Mouse (Mus musculus): ENCODE data around the gene Cntnap2. TPM values are rescaled to one million over a fixed set of nuclear protein-coding genes. Genes with fewer than 3 reads are reported as not detected.

Gene Cntnap2
- total and polyA plus RNA-seq, 3 experiments: 0.30 to 0.79 (median 0.44) TPM

GRCm38 (mm10) chr6:47323886-47324285 is 2264.7 kb downstream of the Cntnap2 start:
- Histone ChIP-seq H3K9ac (ENCODE audit: insufficient read depth, low read depth) (no peak overlapping the region), H3K4me1 (ENCODE audit: control insufficient read depth in 1 of 2, insufficient read depth in 2 of 2) (peaks cover 6 to 11% of the 10 kb centered on the region in 2 experiments), H3K27ac (ENCODE audit: insufficient read depth, low read depth) (no peak overlapping the region), H3K27me3 (replicated peaks) (no peaks in the 10 kb centered on the region), H3K9me3 (replicated peaks; ENCODE audit: low read length) (no peaks in the 10 kb centered on the region), H3K4me2 (ENCODE audit: insufficient read depth, low read depth, poor library complexity, severe bottlenecking) (no peak overlapping the region), H3K4me3 (replicated peaks in 1 of 3; ENCODE audit: low read depth in 2 of 3, low read length in 2 of 3, poor library complexity in 1 of 3) (no peak overlapping the region), H3K36me3 (replicated peaks in 1 of 2; ENCODE audit: control insufficient read depth in 1 of 2, insufficient read depth in 1 of 2, low read length in 1 of 2) (no peaks in the 10 kb centered on the region), H3K79me2 (replicated peaks; ENCODE audit: control insufficient read depth, extremely low read depth, insufficient read depth, poor library complexity, severe bottlenecking) (no peaks in the 10 kb centered on the region)
- no peak for TF ChIP-seq BHLHE40 (IDR thresholded peaks at IDR 0.05; ENCODE audit: low read depth, low read length)
- no peak for TF ChIP-seq NELFE (IDR thresholded peaks at IDR 0.05; ENCODE audit: low read depth, low read length)
- TF ChIP-seq HCFC1 (IDR thresholded peaks at IDR 0.05; ENCODE audit: low read depth, low read length): no peak
- no peak for TF ChIP-seq UBTF (IDR thresholded peaks at IDR 0.05; ENCODE audit: low read depth, low read length)
- dilution Hi-C loops (cut with MboI; ENCODE audit: extremely low pct_ligation_motif_present, extremely low pct_unique_long_range_greater_than_20kb, low sequenced_read_pairs): no loop called here
- in situ Hi-C loops (cut with MboI; ENCODE audit: low pct_ligation_motif_present, low pct_unique_long_range_greater_than_20kb, low sequenced_read_pairs): no loop called here
- DNase-seq (ENCODE audit: extremely low read depth): no peak

GRCm38 (mm10) chr6:47328281-47328680 is 2269.1 kb downstream of the Cntnap2 start:
- no peak for DNase-seq (ENCODE audit: extremely low read depth)
- no peaks in the 10 kb centered on the region for H3K27me3 ChIP-seq (replicated peaks)
- H3K9me3 ChIP-seq (replicated peaks; ENCODE audit: low read length): no peaks in the 10 kb centered on the region
- no peak overlapping the region for H3K27ac ChIP-seq (ENCODE audit: insufficient read depth, low read depth)
- TF ChIP-seq ZNF384 (IDR thresholded peaks at IDR 0.05; ENCODE audit: low read depth, low read length) (no peak), MXI1 (IDR thresholded peaks at IDR 0.05; ENCODE audit: low read depth, low read length) (no peak), UBTF (IDR thresholded peaks at IDR 0.05; ENCODE audit: low read depth, low read length) (no peak), TBP (conservative IDR thresholded peaks at IDR 0.05; ENCODE audit: low read depth, low read length) (no peak)
- no peaks in the 10 kb centered on the region for H3K36me3 ChIP-seq (replicated peaks in 1 of 2; ENCODE audit: control insufficient read depth in 1 of 2, insufficient read depth in 1 of 2, low read length in 1 of 2)
- dilution Hi-C loops (cut with MboI; ENCODE audit: extremely low pct_ligation_motif_present, extremely low pct_unique_long_range_greater_than_20kb, low sequenced_read_pairs): no loop called here
- H3K9ac ChIP-seq (ENCODE audit: insufficient read depth, low read depth): no peak overlapping the region
- no peak overlapping the region for H3K4me3 ChIP-seq (replicated peaks in 1 of 3; ENCODE audit: low read depth in 2 of 3, low read length in 2 of 3, poor library complexity in 1 of 3)
- H3K4me2 ChIP-seq (ENCODE audit: insufficient read depth, low read depth, poor library complexity, severe bottlenecking): no peak overlapping the region
- in situ Hi-C loops (cut with MboI; ENCODE audit: low pct_ligation_motif_present, low pct_unique_long_range_greater_than_20kb, low sequenced_read_pairs): no loop called here
- H3K79me2 ChIP-seq (replicated peaks; ENCODE audit: control insufficient read depth, extremely low read depth, insufficient read depth, poor library complexity, severe bottlenecking): no peaks in the 10 kb centered on the region
- H3K4me1 ChIP-seq (ENCODE audit: control insufficient read depth in 1 of 2, insufficient read depth in 2 of 2): no peaks in the 10 kb centered on the region

GRCm38 (mm10) chr6:47329212-47329611 is 2270.1 kb downstream of the Cntnap2 start:
- Histone ChIP-seq H3K4me1 (ENCODE audit: control insufficient read depth in 1 of 2, insufficient read depth in 2 of 2) (no peaks in the 10 kb centered on the region), H3K9me3 (replicated peaks; ENCODE audit: low read length) (no peaks in the 10 kb centered on the region), H3K79me2 (replicated peaks; ENCODE audit: control insufficient read depth, extremely low read depth, insufficient read depth, poor library complexity, severe bottlenecking) (no peaks in the 10 kb centered on the region), H3K27ac (ENCODE audit: insufficient read depth, low read depth) (no peak overlapping the region), H3K9ac (ENCODE audit: insufficient read depth, low read depth) (no peak overlapping the region), H3K4me3 (replicated peaks in 1 of 3; ENCODE audit: low read depth in 2 of 3, low read length in 2 of 3, poor library complexity in 1 of 3) (no peak overlapping the region), H3K4me2 (ENCODE audit: insufficient read depth, low read depth, poor library complexity, severe bottlenecking) (no peak overlapping the region), H3K27me3 (replicated peaks) (no peaks in the 10 kb centered on the region), H3K36me3 (replicated peaks in 1 of 2; ENCODE audit: control insufficient read depth in 1 of 2, insufficient read depth in 1 of 2, low read length in 1 of 2) (no peaks in the 10 kb centered on the region)
- in situ Hi-C loops (cut with MboI; ENCODE audit: low pct_ligation_motif_present, low pct_unique_long_range_greater_than_20kb, low sequenced_read_pairs): no loop called here
- TF ChIP-seq JUND (conservative IDR thresholded peaks at IDR 0.05; ENCODE audit: low read depth, low read length) (no peak), MAX (IDR thresholded peaks at IDR 0.05; ENCODE audit: low read length) (no peak), POLR2A (IDR thresholded peaks at IDR 0.05; ENCODE audit: low read depth, low read length) (no peak), CHD2 (IDR thresholded peaks at IDR 0.05; ENCODE audit: low read length) (no peak), E2F4 (IDR thresholded peaks at IDR 0.05; ENCODE audit: insufficient replicate concordance, low read depth, low read length) (no peak), USF2 (conservative IDR thresholded peaks at IDR 0.05; ENCODE audit: low read depth, low read length) (no peak), CTCF (conservative IDR thresholded peaks at IDR 0.05 in 1 of 2, IDR thresholded peaks at IDR 0.05 in 1 of 2; ENCODE audit: low read depth in 2 of 2, low read length in 2 of 2) (no peak), NELFE (IDR thresholded peaks at IDR 0.05; ENCODE audit: low read depth, low read length) (no peak), ZC3H11A (IDR thresholded peaks at IDR 0.05; ENCODE audit: low read depth, low read length) (no peak), PAX5 (IDR thresholded peaks at IDR 0.05; ENCODE audit: low read length) (no peak), MEF2A (IDR thresholded peaks at IDR 0.05; ENCODE audit: borderline replicate concordance, low read depth, low read length) (no peak), ETS1 (conservative IDR thresholded peaks at IDR 0.05; ENCODE audit: low read depth, low read length) (no peak), SIN3A (IDR thresholded peaks at IDR 0.05; ENCODE audit: low read length) (no peak), JUN (IDR thresholded peaks at IDR 0.05; ENCODE audit: insufficient read depth, low read depth, low read length) (no peak), USF1 (IDR thresholded peaks at IDR 0.05; ENCODE audit: low read depth, low read length) (no peak), TCF12 (IDR thresholded peaks at IDR 0.05; ENCODE audit: low read depth, low read length) (no peak)
- dilution Hi-C loops (cut with MboI; ENCODE audit: extremely low pct_ligation_motif_present, extremely low pct_unique_long_range_greater_than_20kb, low sequenced_read_pairs): no loop called here
- no peak for DNase-seq (ENCODE audit: extremely low read depth)
